Mouse (Mus musculus): ENCODE results near the gene Ahcyl1. TPM values are rescaled to one million over a fixed set of nuclear protein-coding genes. Genes with fewer than 3 reads are reported as not detected.

The Ahcyl1 gene
- polyA plus RNA-seq, 1 experiment from 2014 or later: 56.1 TPM

DNA sequence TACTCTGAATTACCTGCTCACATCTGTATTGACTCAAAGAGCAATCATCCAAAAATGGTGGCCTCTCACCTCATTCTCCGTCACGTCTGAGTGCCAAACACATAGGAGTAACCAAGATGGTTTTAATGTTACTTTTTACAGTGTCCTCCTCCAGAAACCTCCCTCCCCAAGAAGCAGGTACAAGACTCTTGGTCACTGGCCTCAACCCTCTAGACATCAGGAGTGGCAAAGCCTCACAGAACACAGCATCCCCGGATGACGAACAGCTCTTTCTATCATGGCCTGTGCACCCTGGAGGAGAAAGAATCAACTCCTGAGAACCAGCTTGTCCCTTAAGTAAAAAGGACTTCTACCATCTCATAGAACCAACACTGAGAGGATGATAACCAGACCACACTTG lies 63.6 kb downstream of the Ahcyl1 start:
- H3K4me3 ChIP-seq (ENCODE audit: low read depth, low read length): no peak overlapping the region
- H3K4me1 ChIP-seq (ENCODE audit: control insufficient read depth, insufficient read depth, low read length): peaks cover 10% of the 10 kb centered on the region; the same call in 1 of the 2 replicates
- peaks cover 2% of the 10 kb centered on the region; the same call in 1 of the 2 replicates for H3K36me3 ChIP-seq (ENCODE audit: control insufficient read depth, insufficient read depth, low read length)
- no peaks in the 10 kb centered on the region for H3K27me3 ChIP-seq (ENCODE audit: control insufficient read depth, insufficient read depth, low read length)
- no peak for ATAC-seq (replicated peaks; ENCODE audit: insufficient number of reproducible peaks, low FRiP score, low TSS enrichment)
- H3K9me3 ChIP-seq (replicated peaks; ENCODE audit: control insufficient read depth, low read length): no peaks in the 10 kb centered on the region
- H3K27ac ChIP-seq (ENCODE audit: low read depth, low read length): no peak overlapping the region
- no peak overlapping the region for H3K4me2 ChIP-seq
- WGBS (ENCODE audit: insufficient replicate concordance): 95% methylated on average over 4 of the region's 4 CpGs
- no peak overlapping the region for H3K9ac ChIP-seq (ENCODE audit: low read depth, low read length)

GRCm38 (mm10) chr3:107631523-107631958 lies 64.8 kb downstream of the Ahcyl1 start, which contains the start of gene Strip1:
Strip1 (minus strand) TSS chr3:107631694.
- peak; percentile 93 for ATAC-seq (replicated peaks; ENCODE audit: insufficient number of reproducible peaks, low FRiP score, low TSS enrichment)
- H3K4me3 ChIP-seq (ENCODE audit: low read depth, low read length): peak within 1 kb of the TSS; percentile 83
- H3K9ac ChIP-seq (ENCODE audit: low read depth, low read length): peak within 1 kb of the TSS; percentile 88
- no peaks in the 10 kb centered on the region for H3K27me3 ChIP-seq (ENCODE audit: control insufficient read depth, insufficient read depth, low read length)
- H3K4me2 ChIP-seq: peak within 1 kb of the TSS; percentile 81
- H3K27ac ChIP-seq (ENCODE audit: low read depth, low read length): peak within 1 kb of the TSS; percentile 89
- H3K4me1 ChIP-seq (ENCODE audit: control insufficient read depth, insufficient read depth, low read length): peaks cover 10% of the 10 kb centered on the region; the same call in 1 of the 2 replicates
- peaks cover 9% of the 10 kb centered on the region; the same call in 1 of the 2 replicates for H3K36me3 ChIP-seq (ENCODE audit: control insufficient read depth, insufficient read depth, low read length)
- WGBS (ENCODE audit: insufficient replicate concordance): under 1% methylated on average over 35 of the region's 35 CpGs
- no peaks in the 10 kb centered on the region for H3K9me3 ChIP-seq (replicated peaks; ENCODE audit: control insufficient read depth, low read length)

GRCm38 (mm10) chr3:107630682-107631522 lies 65.5 kb downstream of the Ahcyl1 start, which contains the start of gene Gm10961:
Gm10961 (plus strand) TSS chr3:107631322.
- peak; percentile 70 for ATAC-seq (replicated peaks; ENCODE audit: insufficient number of reproducible peaks, low FRiP score, low TSS enrichment)
- H3K9me3 ChIP-seq (replicated peaks; ENCODE audit: control insufficient read depth, low read length): no peaks in the 10 kb centered on the region
- peaks cover 10% of the 10 kb centered on the region; the same call in 1 of the 2 replicates for H3K36me3 ChIP-seq (ENCODE audit: control insufficient read depth, insufficient read depth, low read length)
- H3K27ac ChIP-seq (ENCODE audit: low read depth, low read length): peak within 1 kb of the TSS; percentile 89
- 1% methylated on average over 48 of the region's 48 CpGs for WGBS (ENCODE audit: insufficient replicate concordance)
- peak within 1 kb of the TSS; percentile 83 for H3K4me3 ChIP-seq (ENCODE audit: low read depth, low read length)
- H3K4me1 ChIP-seq (ENCODE audit: control insufficient read depth, insufficient read depth, low read length): peaks cover 5% of the 10 kb centered on the region; the same call in 1 of the 2 replicates
- no peaks in the 10 kb centered on the region for H3K27me3 ChIP-seq (ENCODE audit: control insufficient read depth, insufficient read depth, low read length)
- peak within 1 kb of the TSS; percentile 88 for H3K9ac ChIP-seq (ENCODE audit: low read depth, low read length)
- H3K4me2 ChIP-seq: peak within 1 kb of the TSS; percentile 81

GRCm38 (mm10) chr3:107629411-107629810 lies 66.9 kb downstream of the Ahcyl1 start:
- Histone ChIP-seq H3K27ac (ENCODE audit: low read depth, low read length) (no peak overlapping the region), H3K27me3 (ENCODE audit: control insufficient read depth, insufficient read depth, low read length) (no peaks in the 10 kb centered on the region), H3K4me2 (no peak overlapping the region), H3K4me3 (ENCODE audit: low read depth, low read length) (no peak overlapping the region), H3K9me3 (replicated peaks; ENCODE audit: control insufficient read depth, low read length) (no peaks in the 10 kb centered on the region), H3K36me3 (ENCODE audit: control insufficient read depth, insufficient read depth, low read length) (peaks cover 25% of the 10 kb centered on the region), H3K4me1 (ENCODE audit: control insufficient read depth, insufficient read depth, low read length) (0 out of 2 replicates have a peak, but pooled peaks cover 4% of the 10 kb centered on the region), H3K9ac (ENCODE audit: low read depth, low read length) (no peak overlapping the region)
- ATAC-seq (replicated peaks; ENCODE audit: insufficient number of reproducible peaks, low FRiP score, low TSS enrichment): no peak
- whole genome bisulfite sequencing (ENCODE audit: insufficient replicate concordance): 89% methylated on average over 4 of the region's 4 CpGs

DNA sequence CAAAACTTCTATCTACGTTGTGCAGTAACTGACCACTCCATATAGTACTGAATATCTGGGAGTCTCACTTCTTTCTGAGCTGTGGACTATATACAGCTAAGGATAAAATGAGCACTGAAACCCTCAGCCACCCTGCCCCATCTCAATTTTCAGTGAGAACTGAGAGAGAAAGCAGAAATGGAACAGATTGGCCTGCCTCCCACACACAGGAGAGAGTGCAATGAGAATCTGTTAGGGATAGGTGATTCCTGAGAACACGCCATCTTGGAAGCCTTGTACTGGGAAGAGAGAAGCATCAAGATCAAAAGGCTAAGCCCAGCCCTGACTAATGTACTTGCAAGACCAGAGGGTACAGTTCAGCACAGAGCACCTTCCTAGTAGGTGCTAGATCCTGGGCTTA lies 67.8 kb downstream of the Ahcyl1 start:
- WGBS (ENCODE audit: insufficient replicate concordance): 91% methylated on average over 2 of the region's 2 CpGs
- Histone ChIP-seq H3K27me3 (ENCODE audit: control insufficient read depth, insufficient read depth, low read length) (no peaks in the 10 kb centered on the region), H3K4me2 (no peak overlapping the region), H3K27ac (ENCODE audit: low read depth, low read length) (no peak overlapping the region), H3K36me3 (ENCODE audit: control insufficient read depth, insufficient read depth, low read length) (peaks cover 33% of the 10 kb centered on the region), H3K4me3 (ENCODE audit: low read depth, low read length) (no peak overlapping the region), H3K9ac (ENCODE audit: low read depth, low read length) (no peak overlapping the region), H3K9me3 (replicated peaks; ENCODE audit: control insufficient read depth, low read length) (no peaks in the 10 kb centered on the region), H3K4me1 (ENCODE audit: control insufficient read depth, insufficient read depth, low read length) (0 out of 2 replicates have a peak, but pooled peaks cover 4% of the 10 kb centered on the region)
- no peak for ATAC-seq (replicated peaks; ENCODE audit: insufficient number of reproducible peaks, low FRiP score, low TSS enrichment)

- H3K27ac ChIP-seq (ENCODE audit: low read depth, low read length): no peak overlapping the region
- H3K27me3 ChIP-seq (ENCODE audit: control insufficient read depth, insufficient read depth, low read length): no peaks in the 10 kb centered on the region
- 90% methylated on average over 7 of the region's 7 CpGs for WGBS (ENCODE audit: insufficient replicate concordance)
- no peaks in the 10 kb centered on the region for H3K9me3 ChIP-seq (replicated peaks; ENCODE audit: control insufficient read depth, low read length)
- H3K4me3 ChIP-seq (ENCODE audit: low read depth, low read length): no peak overlapping the region
- H3K36me3 ChIP-seq (ENCODE audit: control insufficient read depth, insufficient read depth, low read length): peaks cover 37% of the 10 kb centered on the region
- H3K4me1 ChIP-seq (ENCODE audit: control insufficient read depth, insufficient read depth, low read length): 0 out of 2 replicates have a peak, but pooled peaks cover 4% of the 10 kb centered on the region
- no peak overlapping the region for H3K9ac ChIP-seq (ENCODE audit: low read depth, low read length)
- no peak overlapping the region for H3K4me2 ChIP-seq
- no peak for ATAC-seq (replicated peaks; ENCODE audit: insufficient number of reproducible peaks, low FRiP score, low TSS enrichment)
Measured at GRCm38 (mm10) chr3:107627641-107628040, 68.7 kb downstream of the Ahcyl1 start.

GRCm38 (mm10) chr3:107626751-107627150 lies 69.6 kb downstream of the Ahcyl1 start:
- no peak overlapping the region for H3K27ac ChIP-seq (ENCODE audit: low read depth, low read length)
- WGBS (ENCODE audit: insufficient replicate concordance): 97% methylated on average over 8 of the region's 8 CpGs
- no peaks in the 10 kb centered on the region for H3K27me3 ChIP-seq (ENCODE audit: control insufficient read depth, insufficient read depth, low read length)
- no peak for ATAC-seq (replicated peaks; ENCODE audit: insufficient number of reproducible peaks, low FRiP score, low TSS enrichment)
- H3K9ac ChIP-seq (ENCODE audit: low read depth, low read length): no peak overlapping the region
- no peak overlapping the region for H3K4me2 ChIP-seq
- no peaks in the 10 kb centered on the region for H3K9me3 ChIP-seq (replicated peaks; ENCODE audit: control insufficient read depth, low read length)
- H3K36me3 ChIP-seq (ENCODE audit: control insufficient read depth, insufficient read depth, low read length): peaks cover 38% of the 10 kb centered on the region
- H3K4me1 ChIP-seq (ENCODE audit: control insufficient read depth, insufficient read depth, low read length): 0 out of 2 replicates have a peak, but pooled peaks cover 4% of the 10 kb centered on the region
- H3K4me3 ChIP-seq (ENCODE audit: low read depth, low read length): no peak overlapping the region

- no peak overlapping the region for H3K4me3 ChIP-seq (ENCODE audit: low read depth, low read length)
- WGBS (ENCODE audit: insufficient replicate concordance): 86% methylated on average over 8 of the region's 8 CpGs
- H3K27ac ChIP-seq (ENCODE audit: low read depth, low read length): no peak overlapping the region
- no peaks in the 10 kb centered on the region for H3K9me3 ChIP-seq (replicated peaks; ENCODE audit: control insufficient read depth, low read length)
- no peaks in the 10 kb centered on the region for H3K27me3 ChIP-seq (ENCODE audit: control insufficient read depth, insufficient read depth, low read length)
- no peak overlapping the region for H3K4me2 ChIP-seq
- no peak for ATAC-seq (replicated peaks; ENCODE audit: insufficient number of reproducible peaks, low FRiP score, low TSS enrichment)
- H3K36me3 ChIP-seq (ENCODE audit: control insufficient read depth, insufficient read depth, low read length): peaks cover 47% of the 10 kb centered on the region
- H3K4me1 ChIP-seq (ENCODE audit: control insufficient read depth, insufficient read depth, low read length): 0 out of 2 replicates have a peak, but pooled peaks cover 2% of the 10 kb centered on the region
- no peak overlapping the region for H3K9ac ChIP-seq (ENCODE audit: low read depth, low read length)
Measured at GRCm38 (mm10) chr3:107625536-107625935, 70.8 kb downstream of the Ahcyl1 start.

Data from heart, embryonic 11.5 days (tissue).